Mouse (Mus musculus) MEL-GATA-1-ER (cell line): ENCODE measurements around the gene Myo3b.

Experiments
- DNase-seq: peaks from one replicate; pipeline ENCODE4 v3.0.0-alpha.2; 2012; ENCODE audit warnings: low read depth; ENCODE audit errors: extremely low read depth

The Myo3b gene

DNA sequence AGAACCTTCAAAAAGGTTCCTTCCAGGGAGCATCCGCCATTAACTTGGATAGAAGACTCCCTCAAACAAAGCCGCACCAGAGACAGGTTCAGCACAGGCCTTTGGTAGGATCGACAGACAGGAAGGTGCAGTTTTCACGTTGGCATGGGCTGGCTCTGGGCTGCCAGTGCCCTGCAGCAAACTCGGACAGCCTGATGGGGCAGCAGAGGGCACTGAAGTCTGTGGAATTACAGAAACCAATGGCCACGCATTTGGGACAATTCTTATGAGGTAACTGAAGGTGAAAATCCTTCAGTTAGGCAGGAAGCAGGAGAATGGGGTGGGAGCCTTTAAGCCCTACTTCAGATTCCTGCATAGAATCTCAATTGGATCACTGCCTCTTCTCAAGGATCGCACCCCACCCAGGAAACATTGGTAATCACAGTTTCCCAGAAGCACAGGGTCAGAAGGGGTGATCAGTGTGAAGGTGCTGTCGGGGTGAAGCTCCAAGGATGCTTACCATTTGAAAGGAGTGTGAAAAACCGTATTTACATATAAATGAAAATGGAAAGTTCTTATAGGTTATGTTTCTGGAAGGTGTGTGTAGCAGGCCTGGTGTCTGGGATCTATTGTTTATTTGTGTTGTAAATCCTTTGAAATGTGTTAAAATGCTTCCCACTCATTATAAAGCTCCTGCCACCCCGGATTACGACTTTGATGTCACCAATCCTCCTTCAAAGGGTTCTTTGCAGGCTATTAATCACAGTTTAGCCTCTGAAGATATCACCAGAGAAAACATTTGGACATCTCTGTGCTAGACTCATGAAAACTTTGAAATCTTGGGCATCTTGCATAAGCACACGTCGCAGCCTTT is 239.7 kb downstream of the Myo3b start:
- DNase-seq = no peak

GRCm38 (mm10) chr2:70284109-70284508 is 245.2 kb downstream of the Myo3b start:
- DNase-seq = no peak

DNA sequence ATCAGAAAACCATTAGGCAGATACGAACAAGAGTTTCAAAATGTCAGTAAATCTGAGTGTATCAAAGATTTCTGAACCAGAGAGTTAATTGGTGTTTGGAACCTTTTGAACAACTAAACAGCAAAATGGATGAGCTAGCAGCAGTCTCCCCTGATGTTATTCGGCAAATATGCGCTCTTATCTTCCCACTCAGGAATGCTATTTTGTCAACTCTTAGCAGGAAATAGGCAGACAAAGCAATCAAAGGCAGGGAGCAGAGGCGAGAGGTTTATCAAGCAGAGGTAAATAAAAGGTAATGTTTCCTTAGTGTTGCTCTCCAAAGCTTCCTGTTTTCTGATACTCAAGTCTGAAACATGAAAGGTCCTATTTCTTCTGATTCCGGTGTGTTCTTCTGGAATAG is 252.1 kb downstream of the Myo3b start:
- no peak for DNase-seq

GRCm38 (mm10) chr2:70292776-70293175 is 253.8 kb downstream of the Myo3b start:
- DNase-seq = no peak

DNA sequence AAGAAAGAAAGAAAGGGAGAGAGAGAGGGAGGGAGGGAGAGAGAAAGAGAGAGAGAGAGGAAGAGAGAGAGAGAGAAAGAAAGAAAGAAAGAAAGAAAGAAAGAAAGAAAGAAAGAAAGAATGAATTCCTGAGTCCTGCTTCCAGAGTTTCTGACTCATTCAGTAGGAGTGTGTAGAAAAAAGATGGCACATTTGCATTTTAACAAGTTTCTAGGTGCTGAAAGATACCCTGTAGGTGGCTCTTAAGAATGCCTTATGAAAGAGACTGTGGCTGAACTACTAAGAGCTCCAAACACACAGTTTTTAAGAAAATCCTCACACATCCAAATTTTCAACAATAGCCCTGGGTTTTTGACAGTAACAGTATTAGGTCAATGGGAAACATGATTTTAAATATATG is 264.0 kb downstream of the Myo3b start:
- no peak for DNase-seq

- no peak for DNase-seq
Observed at GRCm38 (mm10) chr2:70315125-70315524, 276.2 kb downstream of the Myo3b start.

- DNase-seq = no peak
Observed at GRCm38 (mm10) chr2:70315734-70316133, 276.8 kb downstream of the Myo3b start.

DNA sequence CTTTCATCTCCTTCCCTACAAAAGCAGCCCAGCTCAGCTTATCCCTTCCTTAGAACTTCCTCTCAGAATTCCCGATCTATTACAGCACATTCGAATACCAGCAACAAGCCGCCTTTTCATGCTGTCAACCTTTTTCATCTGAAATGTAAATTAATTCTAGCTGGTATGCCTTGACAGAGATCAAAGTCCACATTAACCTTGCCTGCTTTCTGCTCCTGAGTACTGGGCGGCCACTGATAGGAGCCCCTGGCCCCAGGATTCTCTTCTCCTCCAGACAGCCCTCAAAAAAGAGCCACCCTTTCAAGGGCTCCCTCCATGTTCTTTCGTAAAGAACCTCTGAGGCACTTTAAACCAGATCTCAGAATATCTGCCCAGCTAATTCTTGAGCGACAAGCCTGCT is 278.9 kb downstream of the Myo3b start:
- DNase-seq = no peak

GRCm38 (mm10) chr2:70318861-70319555 is 280.1 kb downstream of the Myo3b start:
- DNase-seq = no peak

DNA sequence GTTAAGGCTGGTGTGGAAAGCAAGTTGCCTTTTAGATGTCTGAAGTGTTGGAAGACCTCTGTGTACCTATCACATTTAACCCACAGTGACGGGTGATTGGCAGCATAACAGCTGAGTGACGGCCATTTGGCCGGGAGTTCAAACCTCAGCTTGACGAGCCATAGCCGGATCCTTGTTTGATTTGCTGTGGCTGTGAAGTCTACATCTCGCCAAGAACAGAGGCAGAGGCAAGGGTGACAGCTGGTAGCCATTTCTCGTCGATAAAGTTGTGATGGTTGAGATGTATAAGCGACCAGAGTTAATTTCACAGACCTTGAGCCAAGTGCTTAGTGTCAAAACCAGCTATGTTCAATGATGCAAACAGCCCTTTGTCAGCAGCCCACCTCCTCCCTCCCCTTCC is 283.8 kb downstream of the Myo3b start:
- DNase-seq = no peak

- no peak for DNase-seq
Observed at GRCm38 (mm10) chr2:70327602-70328001, 288.7 kb downstream of the Myo3b start.

GRCm38 (mm10) chr2:70332905-70333304 is 294.0 kb downstream of the Myo3b start:
- no peak for DNase-seq

DNA sequence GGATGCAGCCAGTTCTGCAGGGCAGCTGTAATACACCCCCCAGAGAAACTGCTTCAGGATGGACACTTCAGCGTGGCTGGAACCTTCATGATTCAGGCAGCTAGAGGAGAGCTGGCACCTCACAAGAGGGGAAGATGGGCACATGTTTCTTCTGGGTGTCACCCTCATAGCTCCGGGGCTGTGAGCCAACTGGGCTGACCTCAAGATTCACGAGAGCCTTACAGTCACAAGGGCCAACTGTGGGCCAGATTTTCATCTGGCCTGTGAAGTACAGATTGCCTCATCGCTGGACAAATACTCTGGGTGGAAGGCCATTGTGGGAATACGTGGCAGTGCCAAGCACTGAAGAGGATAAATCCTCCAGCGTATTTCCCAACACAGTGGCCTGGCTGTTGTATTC is 294.6 kb downstream of the Myo3b start:
- no peak for DNase-seq

DNA sequence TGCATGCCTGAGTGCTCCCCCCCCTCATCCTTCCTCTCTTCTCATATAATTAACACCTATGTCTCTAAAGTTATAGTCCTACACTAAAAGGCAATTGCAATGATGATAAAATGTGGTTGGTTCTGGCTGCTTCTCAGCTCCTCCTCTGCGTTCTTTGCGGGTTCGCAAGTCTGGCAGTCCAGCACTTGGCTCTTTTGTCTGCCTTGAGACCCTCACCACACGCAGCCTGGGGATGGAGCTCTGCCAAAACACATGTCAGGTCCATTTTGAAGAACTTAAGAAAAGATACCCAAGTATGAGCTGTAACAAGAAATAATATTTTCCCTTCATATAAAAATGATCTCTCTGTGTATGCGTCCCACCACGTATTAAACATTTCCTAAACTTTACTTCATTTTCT is 297.6 kb downstream of the Myo3b start:
- no peak for DNase-seq

DNA sequence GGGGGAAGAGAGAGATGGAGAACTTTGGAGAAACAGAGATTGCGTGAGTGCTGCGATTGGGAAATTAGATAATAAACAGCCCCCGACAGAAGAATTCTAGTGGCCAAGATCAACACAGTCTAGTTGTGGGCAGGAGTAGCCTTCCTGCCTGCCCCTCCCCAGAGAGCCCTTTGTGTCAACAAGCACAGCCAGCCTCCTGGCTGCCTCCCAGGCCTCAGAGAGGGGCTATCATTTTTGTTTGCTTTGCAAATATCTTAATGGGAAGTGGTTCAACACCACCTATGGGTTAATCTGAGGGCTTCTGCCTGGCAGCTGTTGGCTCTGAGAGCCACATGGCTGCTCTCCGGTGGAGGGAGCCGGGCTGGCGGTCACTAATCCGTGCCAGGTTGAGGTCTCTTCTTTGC is 298.3 kb downstream of the Myo3b start:
- DNase-seq = no peak

DNA sequence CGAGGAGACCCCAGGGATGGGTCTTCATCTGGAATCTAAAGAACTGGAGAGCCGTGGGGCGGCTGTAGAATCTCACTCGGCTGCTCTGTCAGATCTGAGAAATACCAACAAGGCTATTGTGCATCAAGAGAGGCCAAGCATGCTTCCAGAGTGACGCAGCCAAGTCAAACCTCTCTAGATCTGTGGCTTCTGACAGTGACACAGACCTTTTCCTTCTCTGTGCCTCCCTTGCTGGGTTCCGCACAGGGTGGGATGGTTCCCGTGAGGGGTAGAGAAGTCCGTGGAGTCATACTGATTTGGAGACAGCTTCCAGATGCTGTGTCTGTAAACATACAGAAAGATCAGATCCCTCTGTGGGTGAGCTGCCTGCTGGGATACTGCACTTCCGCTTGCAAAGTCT is 298.9 kb downstream of the Myo3b start:
- no peak for DNase-seq

DNA sequence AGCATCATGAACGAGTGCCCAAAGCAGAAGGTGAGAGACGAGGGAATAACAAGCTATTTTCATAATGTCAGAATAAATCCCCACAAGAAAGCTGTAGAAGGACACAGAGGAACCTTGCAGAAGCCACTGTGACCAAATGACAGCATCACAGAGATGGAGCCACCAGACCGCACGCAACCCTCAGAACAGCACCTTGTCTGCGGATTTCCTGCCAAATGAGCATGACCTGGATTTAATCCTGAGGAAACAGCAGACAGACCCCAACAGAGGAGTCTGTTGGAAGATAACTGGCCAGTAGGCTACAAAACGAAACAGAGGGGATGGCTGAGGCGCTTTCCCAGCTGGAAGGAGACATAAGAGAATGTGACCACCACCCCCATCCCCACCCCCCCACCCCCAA is 300.1 kb downstream of the Myo3b start:
- DNase-seq = no peak

GRCm38 (mm10) chr2:70339501-70339900 is 300.6 kb downstream of the Myo3b start:
- DNase-seq = no peak

- DNase-seq = no peak
Observed at GRCm38 (mm10) chr2:70340224-70340623, 301.3 kb downstream of the Myo3b start.

GRCm38 (mm10) chr2:70345126-70345525 is 306.2 kb downstream of the Myo3b start:
- no peak for DNase-seq

- no peak for DNase-seq
Observed at GRCm38 (mm10) chr2:70347511-70347910, 308.6 kb downstream of the Myo3b start.

- no peak for DNase-seq
Observed at GRCm38 (mm10) chr2:70348793-70349553, 310.0 kb downstream of the Myo3b start.
